Comparison of ENCODE assay signal across 21 mouse cellular contexts in genomic region chr12:77901254-77901653, GRCm38 (mm10).
DNase-seq lines count a peak whose midpoint lies in the region; ATAC-seq and TF ChIP-seq lines count a peak whose summit lies in the region.
"Had no signal": no experiment of that assay in that cellular context is flagged by ENCODE, and none has a peak within 500 bp of the region (broad histone marks: within the 10 kb centered on the region; RNA-seq: fewer than 3 reads in every experiment).

No protein-coding gene starts in this region.

- no peak for TF ChIP-seq POLR2A in brain, embryonic 14.5 days (IDR thresholded peaks at IDR 0.05; ENCODE audit: borderline replicate concordance, extremely low read depth, insufficient read depth, insufficient read length, poor library complexity, severe bottlenecking)

- DNase-seq in embryo, embryonic 11 days: peak; percentile 7
- DNase-seq in embryo, embryonic 9.5 days (ENCODE audit: extremely low spot score): no peak
- DNase-seq in midbrain, embryonic 11.5 days (ENCODE audit: low spot score, missing footprints): peak; percentile 84
- no peak for DNase-seq in neural tube, embryonic 11.5 days (ENCODE audit: low spot score)
- DNase-seq in brain, embryonic 14.5 days (ENCODE audit: low read depth): peak; percentile 25
- no peak for DNase-seq in frontal cortex, adult 2 months (ENCODE audit: extremely low spot score in 1 of 2, low spot score in 1 of 2)
- DNase-seq: adrenal gland, adult 2 months; adrenal gland, postnatal 10 days; adrenal gland, postnatal 25 days; cerebellum, adult 11-12 months; cerebellum, adult 2 months; cerebellum, adult 9-10 months; cerebellum, postnatal 10 days; cerebellum, postnatal 25 days; forebrain, postnatal 0 days had no signal

- ATAC-seq in midbrain, embryonic 11.5 days (ENCODE audit: low FRiP score): peak; percentile 74
- ATAC-seq in midbrain, embryonic 15.5 days (replicated peaks): no peak
- ATAC-seq in neural tube, embryonic 11.5 days (ENCODE audit: insufficient read depth, low FRiP score, low TSS enrichment): peak; percentile 55; the same call in 1 of the 2 replicates
- ATAC-seq in neural tube, embryonic 15.5 days (ENCODE audit: low FRiP score): no peak
- ATAC-seq: forebrain, embryonic 14.5 days; forebrain, postnatal 0 days had no signal

- TF ChIP-seq CTCF in brain, embryonic 14.5 days (IDR thresholded peaks at IDR 0.05; ENCODE audit: borderline replicate concordance, extremely low read depth, insufficient read depth, insufficient read length): no peak

- no peaks in the 10 kb centered on the region for H3K36me3 ChIP-seq in midbrain, embryonic 11.5 days (ENCODE audit: control insufficient read depth, insufficient read depth, low read length)
- no peaks in the 10 kb centered on the region for H3K36me3 ChIP-seq in midbrain, embryonic 15.5 days (replicated peaks)
- H3K36me3 ChIP-seq in neural tube, embryonic 11.5 days (ENCODE audit: control insufficient read depth, insufficient read depth, low read length): no peaks in the 10 kb centered on the region
- H3K36me3 ChIP-seq in neural tube, embryonic 15.5 days: no peaks in the 10 kb centered on the region
- H3K36me3 ChIP-seq: embryonic facial prominence, embryonic 10.5 days; embryonic facial prominence, embryonic 12.5 days; forebrain, embryonic 12.5 days had no signal

- H3K9ac ChIP-seq in midbrain, embryonic 11.5 days (ENCODE audit: low read length): no peak overlapping the region
- H3K9ac ChIP-seq in midbrain, embryonic 15.5 days: no peak overlapping the region
- no peak overlapping the region for H3K9ac ChIP-seq in neural tube, embryonic 11.5 days (ENCODE audit: low read length)
- no peak overlapping the region for H3K9ac ChIP-seq in neural tube, embryonic 15.5 days (replicated peaks)
- H3K9ac ChIP-seq: embryonic facial prominence, embryonic 12.5 days; forebrain, embryonic 12.5 days; forebrain, postnatal 0 days had no signal

- H3K4me3 ChIP-seq in midbrain, embryonic 11.5 days (ENCODE audit: low read depth, low read length): no peak overlapping the region
- no peak overlapping the region for H3K4me3 ChIP-seq in midbrain, embryonic 15.5 days
- no peak overlapping the region for H3K4me3 ChIP-seq in neural tube, embryonic 11.5 days (ENCODE audit: low read depth, low read length)
- no peak overlapping the region for H3K4me3 ChIP-seq in neural tube, embryonic 15.5 days (replicated peaks)
- H3K4me3 ChIP-seq: embryonic facial prominence, embryonic 10.5 days; embryonic facial prominence, embryonic 12.5 days; forebrain, embryonic 12.5 days had no signal

- peaks cover 6% of the 10 kb centered on the region; the same call in 1 of the 2 replicates for H3K27me3 ChIP-seq in midbrain, embryonic 11.5 days (ENCODE audit: control insufficient read depth, insufficient read depth, low read length)
- H3K27me3 ChIP-seq in midbrain, embryonic 15.5 days (replicated peaks): no peaks in the 10 kb centered on the region
- no peaks in the 10 kb centered on the region for H3K27me3 ChIP-seq in neural tube, embryonic 11.5 days (ENCODE audit: control insufficient read depth, insufficient read depth, low read length)
- no peaks in the 10 kb centered on the region for H3K27me3 ChIP-seq in neural tube, embryonic 15.5 days (replicated peaks)
- H3K27me3 ChIP-seq: embryonic facial prominence, embryonic 12.5 days; forebrain, embryonic 12.5 days had no signal

- H3K27ac ChIP-seq in midbrain, embryonic 11.5 days (ENCODE audit: low read depth, low read length): no peak overlapping the region
- H3K27ac ChIP-seq in midbrain, embryonic 15.5 days: no peak overlapping the region
- H3K27ac ChIP-seq in neural tube, embryonic 11.5 days (ENCODE audit: low read depth, low read length): no peak overlapping the region
- H3K27ac ChIP-seq in neural tube, embryonic 15.5 days (replicated peaks): no peak overlapping the region
- H3K27ac ChIP-seq: embryonic facial prominence, embryonic 10.5 days; embryonic facial prominence, embryonic 12.5 days; forebrain, embryonic 12.5 days had no signal

- H3K4me1 ChIP-seq in midbrain, embryonic 11.5 days (ENCODE audit: control insufficient read depth, insufficient read depth, low read length): peaks cover 2% of the 10 kb centered on the region; the same call in 1 of the 2 replicates
- H3K4me1 ChIP-seq in midbrain, embryonic 15.5 days: no peaks in the 10 kb centered on the region
- no peaks in the 10 kb centered on the region for H3K4me1 ChIP-seq in neural tube, embryonic 11.5 days (ENCODE audit: control insufficient read depth, insufficient read depth, low read length)
- no peaks in the 10 kb centered on the region for H3K4me1 ChIP-seq in neural tube, embryonic 15.5 days
- H3K4me1 ChIP-seq: embryonic facial prominence, embryonic 10.5 days; embryonic facial prominence, embryonic 12.5 days; forebrain, embryonic 12.5 days had no signal

- 23% methylated on average over 1 of the region's 1 CpGs for WGBS in midbrain, embryonic 11.5 days
- 14% methylated on average over 1 of the region's 1 CpGs for WGBS in midbrain, embryonic 15.5 days
- 72% methylated on average over 1 of the region's 1 CpGs for WGBS in neural tube, embryonic 11.5 days
- 37% methylated on average over 1 of the region's 1 CpGs for WGBS in neural tube, embryonic 15.5 days

- no peak overlapping the region for H3K4me2 ChIP-seq in midbrain, embryonic 11.5 days
- H3K4me2 ChIP-seq in midbrain, embryonic 15.5 days: no peak overlapping the region
- no peak overlapping the region for H3K4me2 ChIP-seq in neural tube, embryonic 11.5 days (ENCODE audit: low read depth)
- no peak overlapping the region for H3K4me2 ChIP-seq in neural tube, embryonic 15.5 days
- H3K4me2 ChIP-seq: embryonic facial prominence, embryonic 12.5 days; forebrain, embryonic 12.5 days had no signal

- no peaks in the 10 kb centered on the region for H3K9me3 ChIP-seq in midbrain, embryonic 11.5 days (ENCODE audit: control insufficient read depth, low read length)
- no peaks in the 10 kb centered on the region for H3K9me3 ChIP-seq in midbrain, embryonic 15.5 days
- no peaks in the 10 kb centered on the region for H3K9me3 ChIP-seq in neural tube, embryonic 11.5 days (ENCODE audit: control insufficient read depth, low read length)
- no peaks in the 10 kb centered on the region for H3K9me3 ChIP-seq in neural tube, embryonic 15.5 days (replicated peaks)
- H3K9me3 ChIP-seq: embryonic facial prominence, embryonic 10.5 days; embryonic facial prominence, embryonic 12.5 days; forebrain, embryonic 12.5 days had no signal

Comparison
In these comparisons a context has a peak if more than half of its experiments do, and no peak if none do; other contexts are left out.
1. DNase-seq: peak in embryo, embryonic 11 days (single experiment), midbrain, embryonic 11.5 days (single experiment) and brain, embryonic 14.5 days (single experiment); none in embryo, embryonic 9.5 days (single experiment), neural tube, embryonic 11.5 days (single experiment) and frontal cortex, adult 2 months (0 of 2).
2. ATAC-seq: peak in midbrain, embryonic 11.5 days (single experiment) and neural tube, embryonic 11.5 days (single experiment); none in midbrain, embryonic 15.5 days (single experiment) and neural tube, embryonic 15.5 days (single experiment).